Mouse (Mus musculus): ENCODE results near the gene Zfp90. TPM values are rescaled to one million over a fixed set of nuclear protein-coding genes. Genes with fewer than 3 reads are reported as not detected.
"Not testable (repeated sequence)": the region's sequence is repeated elsewhere in the genome, so short reads cannot be mapped to it uniquely, and the experiment has no call there.

The Zfp90 gene
- total RNA-seq, 2 experiments from 2014 or later: 11.1 to 11.7 TPM

DNA sequence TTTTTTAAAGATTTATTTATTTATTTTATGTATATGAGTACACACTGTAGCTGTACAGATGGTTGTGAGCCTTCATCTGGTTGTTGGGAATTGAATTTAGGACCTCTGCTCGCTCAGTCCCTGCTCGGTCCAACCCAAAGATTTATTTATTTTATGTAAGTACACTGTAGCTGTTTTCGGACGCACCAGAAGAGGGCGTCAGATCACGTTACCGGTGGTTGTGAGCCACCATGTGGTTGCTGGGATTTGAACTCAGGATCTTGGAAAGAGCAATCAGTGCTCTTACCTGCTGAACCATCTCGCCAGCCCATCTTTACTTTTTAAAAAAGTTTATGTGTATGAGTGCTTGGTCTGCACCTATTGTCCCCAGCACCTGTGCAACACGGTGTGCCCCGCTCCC, 16.8 kb downstream of the Zfp90 start:
- intact Hi-C loops (cut with DNase I): loop anchor here (2.0 to 5.0 kb wide), 2 partner anchors 100 to 215 kb away; no protein-coding TSS in a partner anchor
- DNase-seq (ENCODE audit: low spot score in 2 of 2): not testable (repeated sequence)

DNA sequence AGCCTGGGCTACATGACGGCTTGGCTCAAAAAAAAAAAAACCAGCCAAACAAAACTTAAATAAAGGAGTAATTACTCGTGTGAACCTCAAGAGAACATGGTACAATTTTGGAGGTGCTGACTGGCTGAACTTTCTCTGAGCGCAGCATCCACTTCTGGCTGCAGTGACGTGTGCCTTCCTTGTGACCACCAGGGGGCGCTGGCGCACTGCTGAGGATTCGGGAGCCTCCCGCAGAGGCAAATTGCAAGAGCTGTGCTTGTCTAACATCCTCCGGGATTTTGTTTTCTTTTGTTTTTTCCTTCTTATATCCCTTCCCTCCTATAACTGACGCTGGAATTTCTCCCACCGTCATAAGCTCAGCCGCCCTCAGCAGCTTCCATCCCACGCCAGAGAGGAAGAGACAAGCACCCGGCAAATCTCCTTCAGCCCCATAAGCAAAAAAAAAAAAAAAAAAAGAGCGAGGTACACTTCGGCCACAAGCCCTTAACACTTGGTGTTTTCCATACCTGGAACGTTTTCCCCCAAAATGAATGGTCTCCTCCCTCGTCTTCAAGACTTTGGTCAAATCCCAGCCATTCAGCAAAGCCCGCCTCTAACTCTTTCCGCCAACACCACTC, 17.9 kb downstream of the Zfp90 start:
- peak; percentile 80 to 84 for DNase-seq (ENCODE audit: low spot score in 2 of 2)
- intact Hi-C loops (cut with DNase I): loop anchor here (2.0 to 5.0 kb wide), 2 partner anchors 99 to 214 kb away; no protein-coding TSS in a partner anchor

DNA sequence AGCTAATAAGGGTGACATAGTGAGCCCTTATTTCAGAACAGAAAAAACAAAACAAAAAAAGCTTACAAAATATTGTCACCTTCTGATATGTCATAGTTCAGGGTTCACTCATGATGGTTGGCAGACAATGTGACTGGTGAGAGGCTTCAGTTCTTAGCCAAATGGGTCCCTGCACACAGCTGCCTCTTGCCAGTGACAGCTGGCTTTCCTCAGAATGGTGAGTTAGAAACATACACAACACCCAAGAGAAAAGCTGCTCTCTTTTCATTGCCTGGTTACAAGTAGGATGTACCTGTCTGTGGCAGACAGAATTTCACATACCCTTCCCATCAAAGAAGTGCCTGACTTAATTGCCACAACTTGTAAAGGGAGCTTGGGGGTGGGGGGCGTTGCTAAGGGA, 18.5 kb downstream of the Zfp90 start:
- no peak for DNase-seq (ENCODE audit: low spot score in 2 of 2)
- intact Hi-C loops (cut with DNase I): loop anchor here (2.0 to 5.0 kb wide), 2 partner anchors 99 to 213 kb away; no protein-coding TSS in a partner anchor

DNA sequence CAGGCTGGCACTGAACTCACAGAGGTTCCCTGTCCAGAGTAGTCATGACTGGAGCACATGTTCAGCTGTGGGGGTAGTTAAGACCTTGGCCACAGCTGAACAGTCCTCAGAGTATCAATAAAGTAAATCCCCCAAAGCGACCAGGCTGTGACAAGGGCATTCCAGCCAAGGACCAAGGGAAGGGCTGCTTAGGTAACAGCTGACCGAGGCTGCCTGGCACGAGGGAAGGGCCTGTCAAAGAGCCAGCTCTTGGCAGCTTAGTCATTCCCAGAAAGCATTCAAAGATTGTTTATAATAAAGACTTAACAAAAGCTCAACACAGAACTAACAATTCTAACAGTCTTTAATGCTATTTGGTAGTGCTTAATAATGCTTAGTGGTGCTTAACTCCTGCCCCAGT, 22.7 kb downstream of the Zfp90 start:
- intact Hi-C loops (cut with DNase I): no loop called here
- no peak for DNase-seq (ENCODE audit: low spot score in 2 of 2)

DNA sequence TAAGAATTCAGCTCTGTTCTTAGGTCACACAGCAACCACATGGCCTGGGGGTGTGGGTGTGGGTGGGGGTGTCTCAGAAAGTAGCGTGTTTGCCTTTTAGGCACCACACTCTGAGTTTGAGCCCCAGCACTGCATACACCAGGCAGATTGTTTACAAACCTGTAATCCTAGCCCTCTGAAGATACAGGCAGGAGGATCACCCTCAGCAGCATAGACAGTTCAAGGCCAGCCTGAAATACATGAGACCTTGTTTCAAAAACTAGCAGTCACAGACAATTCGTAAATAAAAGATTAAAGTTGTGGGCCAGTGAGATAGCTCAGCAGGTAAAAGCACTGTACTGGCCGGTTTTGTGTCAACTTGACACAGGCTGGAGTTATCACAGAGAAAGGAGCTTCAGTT, 25.0 kb downstream of the Zfp90 start:
- intact Hi-C loops (cut with DNase I): no loop called here
- no peak for DNase-seq (ENCODE audit: low spot score in 2 of 2)

DNA sequence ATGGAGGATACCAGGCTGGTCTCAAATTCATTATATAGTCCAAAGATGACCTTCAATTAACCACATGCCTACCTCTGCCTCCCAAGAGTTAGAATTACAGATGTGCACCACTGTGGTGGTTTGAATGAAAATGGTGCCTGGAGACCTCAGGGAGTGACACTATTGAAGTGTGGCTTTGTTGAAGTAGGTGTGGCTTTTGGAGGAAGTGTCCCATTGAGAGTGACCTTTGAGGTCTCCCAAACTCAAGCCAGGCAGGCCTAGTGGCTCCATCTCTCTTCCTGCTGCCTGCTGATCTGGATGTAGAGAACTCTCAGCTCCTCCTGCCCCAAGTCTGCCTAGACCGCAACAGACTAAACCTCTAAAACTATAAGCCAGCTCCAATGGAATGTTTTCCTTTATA, 27.6 kb downstream of the Zfp90 start:
- intact Hi-C loops (cut with DNase I): no loop called here
- no peak for DNase-seq (ENCODE audit: low spot score in 2 of 2)

DNA sequence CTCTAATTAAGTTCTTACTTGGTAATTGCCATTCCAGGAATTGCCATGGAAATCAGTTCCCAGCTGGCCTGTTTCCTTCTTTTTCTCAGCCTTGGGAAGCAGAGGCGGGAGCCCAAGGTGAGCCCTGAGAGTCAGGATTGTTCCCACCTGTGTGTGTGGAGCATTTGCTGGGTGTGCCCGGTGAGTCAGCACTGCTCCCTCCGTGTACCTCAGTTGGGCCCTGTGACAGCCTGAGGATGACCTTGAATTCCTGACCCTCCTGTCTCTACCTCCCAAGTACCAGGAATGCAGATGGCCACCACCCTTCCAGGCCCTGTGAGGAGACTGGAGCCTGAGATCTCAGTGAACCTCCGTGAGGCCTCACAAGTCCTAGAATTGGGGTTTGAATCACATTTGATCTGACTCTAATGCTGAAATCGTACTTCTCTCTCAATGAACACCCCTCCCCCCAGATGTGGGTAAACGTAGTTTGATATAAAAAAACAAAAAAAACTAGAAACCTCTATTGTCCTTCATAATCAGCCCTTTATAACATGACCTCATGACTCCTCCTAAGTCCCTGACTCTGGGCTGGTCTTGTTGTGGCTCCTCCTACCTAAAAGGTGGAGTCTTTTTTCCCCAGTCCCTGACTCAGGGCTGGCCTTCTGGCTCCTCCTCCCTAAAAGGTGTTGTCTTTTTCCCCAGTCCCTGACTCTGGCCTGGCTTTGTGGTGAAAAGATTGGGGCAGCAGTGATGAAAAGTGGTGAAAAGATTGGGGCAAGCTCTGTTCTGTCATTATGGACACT, 36.4 kb downstream of the Zfp90 start:
- intact Hi-C loops (cut with DNase I): no loop called here
- DNase-seq (ENCODE audit: low spot score in 2 of 2): no peak

DNA sequence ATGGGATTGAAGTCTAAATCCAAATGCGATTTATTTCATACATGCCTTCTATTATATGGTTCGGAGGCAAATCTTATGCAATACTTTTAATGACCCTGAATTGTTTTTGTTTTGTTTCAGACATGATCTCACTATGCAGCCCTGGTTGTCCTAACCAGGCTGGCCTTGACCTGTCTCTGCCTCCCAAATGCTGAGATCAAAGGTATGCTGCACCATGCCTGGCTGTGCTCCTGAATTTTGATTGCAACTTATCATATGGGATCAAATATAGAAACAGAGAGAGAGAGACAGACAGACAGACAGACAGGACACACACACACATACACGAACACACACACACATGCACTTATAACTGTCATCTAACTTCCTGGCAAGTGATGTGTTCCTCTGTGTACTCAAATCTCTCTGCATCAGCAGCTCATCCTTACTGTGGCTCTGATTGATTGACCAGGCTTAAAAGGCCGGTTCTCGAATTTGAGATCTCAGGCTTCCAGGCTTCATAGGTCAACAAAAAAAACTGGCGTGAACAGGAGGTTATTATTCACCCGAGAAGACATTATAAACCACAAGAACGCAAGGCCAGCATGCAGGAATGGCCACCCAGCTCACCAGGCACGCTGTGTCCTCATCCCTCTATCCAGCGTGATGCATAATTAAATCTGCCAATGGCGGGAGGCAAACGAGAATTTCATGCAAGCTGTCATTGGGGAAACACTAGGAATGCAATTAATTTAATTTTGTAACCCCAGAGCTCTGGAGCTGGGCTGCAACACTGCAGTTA, 37.8 kb downstream of the Zfp90 start:
- intact Hi-C loops (cut with DNase I): no loop called here
- no peak for DNase-seq (ENCODE audit: low spot score in 2 of 2)

DNA sequence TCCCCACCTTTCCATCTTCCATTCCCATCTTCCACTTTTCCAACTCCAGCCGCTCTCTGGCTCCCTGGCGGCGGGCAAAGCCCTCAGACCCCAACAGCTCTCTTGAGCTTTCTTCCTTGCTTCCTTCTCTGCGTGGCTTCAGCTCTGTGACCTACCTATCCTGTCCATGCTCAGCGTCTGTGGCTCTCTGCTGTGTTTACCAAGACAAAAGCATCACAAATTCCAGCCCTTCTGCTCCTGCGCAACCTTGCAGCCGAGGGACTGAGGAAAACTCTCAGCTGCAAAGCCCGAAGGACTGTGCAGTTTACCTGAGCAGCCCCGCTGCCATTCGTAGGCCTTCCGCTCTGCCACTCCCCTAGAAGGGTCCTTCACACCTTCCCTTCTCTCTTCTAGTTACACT, 38.9 kb downstream of the Zfp90 start:
- intact Hi-C loops (cut with DNase I): no loop called here
- DNase-seq (ENCODE audit: low spot score in 2 of 2): no peak

DNA sequence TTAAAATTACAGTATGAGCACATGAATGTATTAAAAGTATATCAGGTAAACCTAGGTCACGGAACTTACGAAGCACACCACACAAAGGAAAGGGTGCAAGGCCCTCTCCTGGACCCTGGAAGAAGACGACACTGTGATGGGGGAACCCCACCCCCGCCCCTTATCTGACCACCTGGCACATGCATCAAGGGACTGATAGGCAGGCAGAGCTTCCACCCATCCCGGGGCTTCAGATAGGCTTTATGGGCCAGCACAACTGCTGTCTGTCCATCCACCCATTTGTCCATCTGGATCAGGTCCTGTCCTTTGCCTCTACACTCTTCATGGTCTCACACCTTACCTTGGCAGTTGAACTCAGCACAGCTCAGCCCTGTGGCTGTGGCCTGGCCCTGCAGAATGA, 47.0 kb downstream of the Zfp90 start:
- intact Hi-C loops (cut with DNase I): no loop called here
- no peak for DNase-seq (ENCODE audit: low spot score in 2 of 2)

DNA sequence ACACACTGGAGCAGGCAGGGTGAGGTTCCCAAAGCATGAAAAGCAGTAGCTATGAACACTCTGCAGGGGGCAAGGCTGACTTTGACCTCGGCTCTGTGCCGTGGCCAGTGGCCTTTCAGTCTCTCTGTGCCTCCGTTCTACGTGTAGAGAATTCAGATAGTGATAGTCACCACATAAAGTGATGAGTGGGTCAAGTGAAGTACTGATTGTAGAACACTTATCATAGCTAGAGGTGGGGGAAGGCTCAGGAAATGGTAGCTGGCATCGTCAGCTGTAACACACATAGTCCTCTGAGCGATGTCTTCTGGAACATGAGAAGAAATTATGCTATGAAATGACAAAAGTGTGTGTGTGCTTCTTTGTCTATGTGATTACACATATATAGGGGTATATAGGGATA, 48.7 kb downstream of the Zfp90 start:
- DNase-seq (ENCODE audit: low spot score in 2 of 2): no peak
- intact Hi-C loops (cut with DNase I): no loop called here

DNA sequence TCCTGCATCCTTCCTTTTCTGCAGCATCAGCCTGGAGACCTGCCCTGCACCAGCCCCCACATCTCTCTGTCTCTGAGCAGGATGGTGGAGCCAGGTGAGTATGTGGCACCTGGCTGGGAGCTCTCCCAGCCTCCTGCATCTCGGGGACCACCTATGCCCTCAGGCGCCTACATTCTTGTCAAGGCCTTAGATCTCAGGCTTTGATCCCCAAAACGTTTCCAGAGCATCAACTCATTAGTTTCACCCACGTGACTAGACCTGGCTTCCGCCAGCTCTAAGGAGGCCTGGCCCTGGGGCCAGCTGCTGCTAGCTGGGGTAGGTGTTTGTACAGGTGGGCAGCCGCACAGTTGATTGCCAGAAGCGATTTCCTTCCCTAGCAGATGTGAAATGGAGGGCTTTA, 54.4 kb downstream of the Zfp90 start:
- intact Hi-C loops (cut with DNase I): no loop called here
- no peak for DNase-seq (ENCODE audit: low spot score in 2 of 2)

DNA sequence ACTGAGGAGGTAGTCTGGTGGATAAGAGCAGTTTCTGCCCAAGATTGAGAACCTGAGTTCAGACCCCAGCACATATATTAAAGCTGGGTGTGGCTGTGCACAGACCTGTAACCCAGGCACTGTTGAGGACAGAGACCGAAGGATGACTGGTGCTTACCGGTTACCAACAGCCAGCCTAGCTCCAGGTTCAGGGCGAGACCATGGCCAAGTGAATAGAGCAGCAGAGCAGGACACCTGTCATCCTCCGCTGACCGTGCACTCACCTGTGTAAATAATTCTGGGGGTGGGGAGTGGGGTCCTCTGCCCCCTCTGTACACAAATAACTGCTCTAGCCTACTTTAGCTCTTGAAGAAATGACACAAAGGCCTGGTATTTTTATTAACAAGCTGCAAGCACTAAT, 58.9 kb downstream of the Zfp90 start:
- intact Hi-C loops (cut with DNase I): no loop called here
- no peak for DNase-seq (ENCODE audit: low spot score in 2 of 2)

Other genes with a start within 250 kb of the Zfp90 start
- gene Slc7a6, start 246.5 kb upstream of the Zfp90 start, total RNA-seq (2021): 10 to 100 TPM; 24.0 to 28.7 TPM
- gene Slc7a6os, start 204.4 kb upstream of the Zfp90 start, total RNA-seq (2021): 10 to 100 TPM; 26.1 to 29.4 TPM
- 10 to 100 TPM; 35.3 to 41.3 TPM for gene Prmt7, start 204.4 kb upstream of the Zfp90 start, total RNA-seq (2021)
- gene Smpd3, start 77.3 kb upstream of the Zfp90 start, total RNA-seq (2021): 10 to 100 TPM; 59.2 to 69.9 TPM
- not detected for gene 6030452D12Rik, start 85.2 kb downstream of the Zfp90 start, total RNA-seq (2021)
- gene Cdh3, start 95.6 kb downstream of the Zfp90 start, total RNA-seq (2021): under 1 TPM; 0.30 to 0.50 TPM
- gene Gm10073, start 158.1 kb downstream of the Zfp90 start, total RNA-seq (2021): 10 to 100 TPM; 76.4 to 91.4 TPM
- gene Cdh1, start 188.0 kb downstream of the Zfp90 start, total RNA-seq (2021): 1 to 10 TPM; 1.4 to 1.9 TPM

Data from left cerebral cortex, postnatal 36 days (tissue).